Mouse (Mus musculus) liver, embryonic 14.5 days (tissue): ENCODE measurements at regions not wholly inside any gene's neighbourhood (a gene's known extent, or its start where the extent isn't known, plus 50 kb on each side); places are given as distances from the start of the nearest gene placed in this dataset.

ENCODE experiments used
- ATAC-seq: fragments of 200-750 bp; cut with Nextera tagmentation; 2 replicates; pipeline ENCODE4 v1.8.0; 2017; ENCODE audit warnings: moderate number of reproducible peaks, mild to moderate bottlenecking, moderate library complexity; ENCODE audit not compliant: insufficient read depth
- DNase-seq, 3 experiments: peaks; one replicate each; pipeline ENCODE4 v3.0.0-alpha.2; 2012 to 2013; ENCODE audit warnings: low read depth in 3 of 3, low spot score in 3 of 3
- H3K27ac ChIP-seq: fragments of 300-500 bp; sonication (generic); 2 replicates; pipeline ENCODE4 v1.5.1; 2014; ENCODE audit warnings: moderate library complexity, mild to moderate bottlenecking, control low read depth, inconsistent platforms
- H3K27me3 ChIP-seq: fragments of 300-500 bp; sonication (generic); 2 replicates; pipeline ENCODE4 v1.6.1; 2014; ENCODE audit warnings: mild to moderate bottlenecking, low read length, moderate library complexity; ENCODE audit not compliant: control insufficient read depth, insufficient read depth
- H3K36me3 ChIP-seq: fragments of 300-500 bp; sonication (generic); replicated peaks from 2 replicates; pipeline ENCODE4 v1.6.1; 2014; ENCODE audit warnings: low read depth; ENCODE audit not compliant: control insufficient read depth, insufficient read depth
- H3K4me1 ChIP-seq, 2 experiments: fragments of 200-500 bp in 1 of 2; fragments of 300-500 bp in 1 of 2; sonication (generic) in 1 of 2; replicated peaks; 2 replicates each; pipeline ENCODE4 v1.6.1; 2012 to 2014; ENCODE audit warnings: antibody characterized with exemption in 1 of 2, inconsistent platforms in 1 of 2, low read length in 1 of 2; ENCODE audit not compliant: control insufficient read depth in 2 of 2, insufficient read depth in 2 of 2
- H3K4me2 ChIP-seq: fragments of 300-500 bp; sonication (generic); 2 replicates; pipeline ENCODE4 v1.6.1; 2014; ENCODE audit warnings: low read depth, mild to moderate bottlenecking, control low read depth, moderate library complexity
- H3K4me3 ChIP-seq, 2 experiments: fragments of 200-500 bp in 1 of 2; fragments of 300-500 bp in 1 of 2; sonication (generic) in 1 of 2; 2 replicates each; pipeline ENCODE4 v1.5.1; 2012 to 2014; ENCODE audit warnings: low read depth in 2 of 2, low read length in 2 of 2, mild to moderate bottlenecking in 2 of 2, control low read depth in 1 of 2, inconsistent platforms in 1 of 2, moderate library complexity in 1 of 2; ENCODE audit not compliant: insufficient read depth in 1 of 2
- H3K9ac ChIP-seq: fragments of 300-500 bp; sonication (generic); replicated peaks from 2 replicates; pipeline ENCODE4 v1.6.1; 2014; ENCODE audit warnings: mild to moderate bottlenecking, control low read depth, moderate library complexity
- H3K9me3 ChIP-seq: fragments of 300-500 bp; sonication (generic); 2 replicates; pipeline ENCODE4 v1.6.1; 2016; ENCODE audit warnings: low read length, mixed read lengths; ENCODE audit not compliant: control insufficient read depth
- CTCF ChIP-seq: IDR thresholded peaks from 2 replicates; pipeline ENCODE4 v1.5.1; 2016; ENCODE audit warnings: antibody characterized with exemption, low read depth, control low read depth
- EP300 ChIP-seq: IDR thresholded peaks from 2 replicates; pipeline ENCODE4 v1.6.1; 2016; ENCODE audit warnings: antibody characterized with exemption, low read depth
- WGBS: fragments of 180-500 bp; shearing (Covaris S2); extraction: QIAGEN DNeasy Blood & Tissue Kit; methylation state at CpG from one replicate; pipeline ENCODE4 v1.1.7; 2014; ENCODE audit not compliant: insufficient replicate concordance; 5-methylcytosine and 5-hydroxymethylcytosine counted together

DNA sequence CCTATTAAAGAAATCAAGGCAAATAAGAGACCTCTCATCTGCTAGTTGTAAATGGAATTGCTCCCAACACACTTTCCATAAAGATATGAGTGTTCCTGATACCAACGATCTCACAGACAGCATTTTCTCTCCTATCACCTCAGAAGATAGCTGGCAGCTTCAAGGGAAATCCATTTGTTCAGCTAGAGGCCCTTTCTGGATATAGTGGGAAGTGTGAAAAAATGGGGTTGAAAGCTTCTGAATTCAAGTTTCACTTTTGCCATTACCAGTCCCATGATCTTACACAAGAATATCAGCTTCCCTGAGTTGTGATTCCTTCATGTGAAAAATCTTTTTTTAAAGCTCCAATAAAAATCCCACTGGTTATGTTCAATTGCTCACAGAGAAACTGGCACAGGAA lies 369.1 kb upstream of the Zfp703 start:
- DNase-seq, result no peak
- no peaks in the 10 kb centered on the region for H3K4me1 ChIP-seq
- no peaks in the 10 kb centered on the region for H3K9me3 ChIP-seq
- H3K27me3 ChIP-seq, result no peaks in the 10 kb centered on the region
- ATAC-seq, result no peak
- TF ChIP-seq EP300 (no peak), CTCF (no peak)
- no peak overlapping the region for H3K9ac ChIP-seq
- no peak overlapping the region for H3K27ac ChIP-seq
- WGBS, result 49% methylated on average over 1 of the region's 1 CpGs
- no peak overlapping the region for H3K4me3 ChIP-seq
- H3K36me3 ChIP-seq, result no peaks in the 10 kb centered on the region
- H3K4me2 ChIP-seq, result no peak overlapping the region

DNA sequence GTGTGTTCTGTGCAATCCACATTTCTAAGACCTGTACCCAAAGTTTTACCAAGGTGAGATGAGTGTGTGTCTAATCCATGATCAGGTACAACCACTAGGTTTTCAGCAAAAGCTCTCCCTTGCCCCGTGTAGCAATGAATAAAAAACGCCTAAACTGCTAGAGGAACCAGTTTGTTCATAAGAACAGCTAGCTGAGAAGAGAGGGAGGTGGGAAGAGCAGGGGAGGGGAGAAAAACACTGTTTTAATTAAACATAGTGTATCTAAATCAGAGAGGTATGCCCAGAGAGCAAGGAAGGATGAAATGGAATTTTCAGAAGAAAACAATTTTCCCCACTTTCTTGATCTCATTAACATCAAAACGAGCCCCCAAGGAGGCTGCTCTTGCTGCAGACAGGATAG lies 368.5 kb upstream of the Zfp703 start:
- DNase-seq, result no peak
- H3K4me3 ChIP-seq, result no peak overlapping the region
- H3K36me3 ChIP-seq, result no peaks in the 10 kb centered on the region
- 30% methylated on average over 3 of the region's 3 CpGs for WGBS
- H3K27ac ChIP-seq, result no peak overlapping the region
- no peak for ATAC-seq
- TF ChIP-seq CTCF, result no peak
- no peak for TF ChIP-seq EP300
- no peaks in the 10 kb centered on the region for H3K9me3 ChIP-seq
- no peaks in the 10 kb centered on the region for H3K4me1 ChIP-seq
- no peak overlapping the region for H3K4me2 ChIP-seq
- no peaks in the 10 kb centered on the region for H3K27me3 ChIP-seq
- H3K9ac ChIP-seq, result no peak overlapping the region

DNA sequence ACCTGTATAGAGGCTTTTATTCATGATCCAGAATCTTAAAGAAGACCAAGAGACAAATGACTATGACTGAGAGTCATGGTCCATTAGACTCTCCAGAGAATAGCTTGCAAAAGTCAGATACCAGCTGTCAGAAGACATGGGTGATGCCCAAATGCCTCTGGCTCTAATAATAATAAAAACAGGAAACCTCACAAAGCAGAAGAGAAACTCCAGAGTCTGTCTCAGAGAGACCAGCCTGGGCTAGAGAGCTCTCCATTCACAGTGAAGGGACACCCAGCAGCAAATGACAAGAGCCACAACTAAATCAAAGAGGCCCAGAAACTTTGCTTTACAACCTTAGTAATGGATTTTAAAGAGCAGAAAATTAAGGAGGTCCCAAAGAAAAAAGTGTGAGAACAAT lies 365.0 kb upstream of the Zfp703 start:
- no peak for ATAC-seq
- Histone ChIP-seq H3K36me3 (no peaks in the 10 kb centered on the region), H3K9me3 (no peaks in the 10 kb centered on the region), H3K4me3 (no peak overlapping the region), H3K27ac (no peak overlapping the region), H3K9ac (no peak overlapping the region), H3K4me1 (no peaks in the 10 kb centered on the region), H3K4me2 (no peak overlapping the region), H3K27me3 (no peaks in the 10 kb centered on the region)
- DNase-seq, result no peak
- TF ChIP-seq EP300, result no peak
- no peak for TF ChIP-seq CTCF

DNA sequence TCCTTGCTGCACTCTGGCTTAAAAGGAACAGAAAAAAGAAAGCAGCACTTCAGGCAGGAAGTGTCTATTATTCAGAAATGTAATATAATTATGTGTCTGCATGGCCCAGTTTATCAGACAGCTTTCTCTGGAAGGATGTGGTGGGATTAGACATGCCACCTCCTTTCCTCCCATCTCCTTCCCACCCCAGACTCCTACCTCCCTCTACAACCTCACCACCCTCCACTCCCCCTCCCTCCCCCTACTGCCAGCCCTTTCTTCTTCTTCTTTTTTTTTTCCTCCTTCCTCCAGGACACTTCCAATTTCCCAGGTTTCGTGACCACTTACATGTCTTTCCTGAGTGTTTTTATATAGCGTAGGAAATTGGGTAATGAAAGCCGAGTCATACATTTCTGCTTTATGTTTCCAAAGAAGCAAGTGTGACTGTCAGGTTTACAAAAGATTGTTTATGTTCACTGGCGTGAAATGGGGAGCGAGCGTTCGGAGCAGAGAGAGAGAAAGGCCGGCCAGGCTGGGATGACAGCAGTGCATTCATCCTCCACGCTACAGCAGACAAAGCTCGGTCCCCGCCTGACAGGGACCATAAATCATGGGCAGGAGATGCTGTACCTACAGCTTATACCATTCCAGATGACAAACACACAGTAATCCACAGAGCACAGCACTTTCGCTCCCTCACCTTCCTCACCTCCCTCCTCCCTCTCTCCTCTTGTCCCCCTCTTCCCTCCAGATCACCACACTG lies 354.6 kb upstream of the Zfp703 start:
- H3K4me2 ChIP-seq, result no peak overlapping the region
- H3K4me1 ChIP-seq, result no peaks in the 10 kb centered on the region
- WGBS, result 29% methylated on average over 12 of the region's 12 CpGs
- no peaks in the 10 kb centered on the region for H3K27me3 ChIP-seq
- no peak overlapping the region for H3K9ac ChIP-seq
- no peak for DNase-seq
- no peak overlapping the region for H3K4me3 ChIP-seq
- ATAC-seq, result no peak
- TF ChIP-seq CTCF (no peak), EP300 (no peak)
- H3K9me3 ChIP-seq, result no peaks in the 10 kb centered on the region
- H3K27ac ChIP-seq, result no peak overlapping the region
- H3K36me3 ChIP-seq, result no peaks in the 10 kb centered on the region

DNA sequence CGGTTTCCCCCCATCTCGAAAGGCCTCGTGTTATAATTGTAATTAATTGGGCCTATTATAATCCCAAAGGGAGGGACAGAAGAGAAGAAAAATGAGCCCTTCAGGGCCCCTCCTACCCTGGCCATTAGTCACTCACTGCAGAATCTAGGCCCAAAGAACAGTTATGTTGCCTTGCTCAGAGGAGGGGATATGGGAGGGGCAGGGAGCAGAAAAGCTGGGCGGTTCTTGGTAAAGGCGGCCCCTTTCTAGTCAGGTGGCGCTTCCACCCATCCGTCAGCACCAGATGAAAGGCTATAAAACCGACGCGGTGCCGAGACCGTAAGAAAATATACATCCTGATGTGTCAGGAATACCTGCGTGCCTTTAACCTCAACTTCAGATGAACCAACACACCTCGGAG lies 350.9 kb upstream of the Zfp703 start:
- Histone ChIP-seq H3K4me1 (no peaks in the 10 kb centered on the region), H3K4me3 (no peak overlapping the region), H3K4me2 (no peak overlapping the region), H3K27ac (no peak overlapping the region), H3K9ac (no peak overlapping the region), H3K9me3 (no peaks in the 10 kb centered on the region), H3K36me3 (no peaks in the 10 kb centered on the region), H3K27me3 (no peaks in the 10 kb centered on the region)
- ATAC-seq (no peak), DNase-seq (no peak)
- TF ChIP-seq EP300, result no peak
- no peak for TF ChIP-seq CTCF
- 61% methylated on average over 14 of the region's 14 CpGs for WGBS

DNA sequence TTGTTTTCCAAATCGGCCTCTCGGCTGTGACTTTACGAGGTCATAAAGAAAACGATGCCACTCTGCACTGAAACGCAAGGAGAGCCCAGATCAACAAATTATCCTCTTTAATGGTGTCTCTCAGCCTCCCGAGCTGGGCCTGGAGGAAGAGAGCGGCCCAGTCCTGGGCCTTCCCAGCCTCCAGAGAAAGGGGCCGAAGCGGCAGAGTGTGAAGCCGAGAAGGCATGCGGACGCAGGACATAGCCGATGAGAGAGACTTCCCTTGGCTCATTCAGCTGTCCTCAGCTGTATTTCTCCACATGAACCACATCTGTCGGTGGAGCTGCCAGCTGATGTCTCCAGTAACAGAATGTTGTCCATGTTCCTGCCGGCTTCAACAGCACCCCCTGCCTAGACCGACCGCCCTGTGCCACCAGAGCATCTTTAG lies 350.5 kb upstream of the Zfp703 start:
- H3K9ac ChIP-seq, result no peak overlapping the region
- H3K27ac ChIP-seq, result no peak overlapping the region
- no peaks in the 10 kb centered on the region for H3K36me3 ChIP-seq
- TF ChIP-seq CTCF (no peak), EP300 (no peak)
- DNase-seq (no peak), ATAC-seq (no peak)
- 61% methylated on average over 17 of the region's 17 CpGs for WGBS
- H3K4me1 ChIP-seq, result no peaks in the 10 kb centered on the region
- no peaks in the 10 kb centered on the region for H3K9me3 ChIP-seq
- no peak overlapping the region for H3K4me2 ChIP-seq
- no peaks in the 10 kb centered on the region for H3K27me3 ChIP-seq
- no peak overlapping the region for H3K4me3 ChIP-seq
